7 mouse cellular contexts compared by ENCODE assay signal in the genomic region with DNA sequence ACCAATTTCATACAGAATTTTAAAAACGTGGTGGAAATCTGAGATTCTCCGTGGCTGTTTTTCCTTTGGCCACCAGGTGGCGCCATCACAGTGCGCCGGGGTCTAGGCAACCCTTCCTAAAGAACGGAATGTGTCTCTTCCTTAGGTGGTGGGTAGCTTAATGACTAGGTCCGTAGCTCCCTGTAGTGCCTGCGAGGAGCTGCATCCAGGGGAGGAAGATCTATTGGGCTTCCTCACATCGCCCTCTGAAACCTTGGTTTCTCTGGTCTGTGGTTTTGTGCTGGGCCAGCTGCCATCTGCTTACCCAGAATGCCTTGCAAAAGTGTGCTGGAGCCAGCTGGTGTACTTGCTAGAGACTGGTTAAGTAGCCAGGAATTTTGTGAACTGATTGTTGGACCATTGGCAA.
DNase-seq lines count a peak whose midpoint lies in the region; ATAC-seq and TF ChIP-seq lines count a peak whose summit lies in the region.

No protein-coding gene starts in this region.

- H3K27ac ChIP-seq in cortical plate, adult 2 months (ENCODE audit: insufficient read depth, low read length): no peak overlapping the region

- H3K4me1 ChIP-seq in cortical plate, adult 2 months (ENCODE audit: control insufficient read depth, insufficient read depth, low read length): peaks cover 2% of the 10 kb centered on the region; the same call in 1 of the 2 replicates

- peak; percentile 55 for ATAC-seq in megakaryocyte progenitor cell, adult 5-6 weeks (replicated peaks; ENCODE audit: poor library complexity)

- TF ChIP-seq POLR2A in cortical plate, adult 2 months (IDR thresholded peaks at IDR 0.05; ENCODE audit: extremely low read depth, insufficient read depth, low read length): no peak

- peak overlapping the region; percentile 3; the same call in 1 of the 2 replicates for H3K4me3 ChIP-seq in cortical plate, adult 2 months (ENCODE audit: insufficient read depth, low read length)

- TF ChIP-seq CTCF in cortical plate, adult 2 months (IDR thresholded peaks at IDR 0.05; ENCODE audit: extremely low read depth, insufficient read depth, low read length): peak; percentile 69

- peak; percentile 76 for DNase-seq in adrenal gland, postnatal 14 days
- DNase-seq in gastrocnemius, postnatal 14 days: peak; percentile 64
- DNase-seq in induced T-regulatory cell, adult 2 months (ENCODE audit: low read depth): peak; percentile 5
- peak; percentile 63 to 76 for DNase-seq in left cerebral cortex, adult 8-10 months (ENCODE audit: low spot score in 2 of 2)
- DNase-seq in skeletal muscle tissue, adult 2 months (ENCODE audit: low read depth, low spot score): peak; percentile 59

- intact Hi-C loops in gastrocnemius, postnatal 14 days (cut with DNase I; ENCODE audit: low total_unique reads): loop anchor here (5.0 kb wide), 1 partner anchor 1864 kb away; a partner anchor contains a TSS

Comparison
In these comparisons a context has a peak if more than half of its experiments do, and no peak if none do; other contexts are left out.
1. DNase-seq: peak in every context shown above with its lines; median percentile 76 in adrenal gland, postnatal 14 days; 70 in left cerebral cortex, adult 8-10 months; 64 in gastrocnemius, postnatal 14 days; 59 in skeletal muscle tissue, adult 2 months; 5 in induced T-regulatory cell, adult 2 months.